Mouse (Mus musculus) kidney, postnatal 0 days (tissue): ENCODE results near the gene Spdye4a. TPM values are rescaled to one million over a fixed set of nuclear protein-coding genes. Genes with fewer than 3 reads are reported as not detected.

Experiments used
- ATAC-seq: fragments of 200-750 bp; cut with Nextera tagmentation; replicated peaks from 2 replicates; pipeline ENCODE4 v1.8.0; 2017; ENCODE audit warnings: low read depth, moderate number of reproducible peaks, moderate TSS enrichment, moderate library complexity; ENCODE audit not compliant: low FRiP score
- DNase-seq: peaks from one replicate; pipeline ENCODE4 v3.0.0-alpha.2; 2016; ENCODE audit warnings: low spot score
- H3K27ac ChIP-seq: fragments of 300-500 bp; sonication (generic); 2 replicates; pipeline ENCODE4 v1.5.1; 2014; ENCODE audit warnings: mild to moderate bottlenecking
- H3K27me3 ChIP-seq: fragments of 300-500 bp; sonication (generic); 2 replicates; pipeline ENCODE4 v1.6.1; 2014; ENCODE audit warnings: low read length, mixed read lengths; ENCODE audit not compliant: insufficient read depth
- H3K36me3 ChIP-seq: fragments of 300-500 bp; sonication (generic); 2 replicates; pipeline ENCODE4 v1.6.1; 2014; ENCODE audit warnings: low read length, mixed read lengths; ENCODE audit not compliant: insufficient read depth
- H3K4me1 ChIP-seq: fragments of 300-500 bp; sonication (generic); replicated peaks from 2 replicates; pipeline ENCODE4 v1.6.1; 2014; ENCODE audit warnings: antibody characterized with exemption, low read length, mixed read lengths; ENCODE audit not compliant: insufficient read depth
- H3K4me2 ChIP-seq: fragments of 300-500 bp; sonication (generic); 2 replicates; pipeline ENCODE4 v1.6.1; 2014; ENCODE audit warnings: mild to moderate bottlenecking, low read length, moderate library complexity, mixed read lengths
- H3K4me3 ChIP-seq: fragments of 300-500 bp; sonication (generic); replicated peaks from 2 replicates; pipeline ENCODE4 v1.5.1; 2014; ENCODE audit warnings: low read depth, low read length
- H3K9ac ChIP-seq: fragments of 300-500 bp; sonication (generic); 2 replicates; pipeline ENCODE4 v1.6.1; 2014; ENCODE audit warnings: low read depth, low read length
- H3K9me3 ChIP-seq: fragments of 300-500 bp; sonication (generic); replicated peaks from 2 replicates; pipeline ENCODE4 v1.6.1; 2016; ENCODE audit warnings: low read length, inconsistent platforms, mixed read lengths
- CTCF ChIP-seq: IDR thresholded peaks from 2 replicates; pipeline ENCODE4 v1.5.1; 2016; ENCODE audit warnings: antibody characterized with exemption, low read depth, mild to moderate bottlenecking, moderate library complexity
- WGBS: fragments of 180-500 bp; shearing (Covaris S2); extraction: QIAGEN DNeasy Blood & Tissue Kit; methylation state at CpG from one replicate; pipeline ENCODE4 v1.1.7; 2014; 5-methylcytosine and 5-hydroxymethylcytosine counted together
- polyA plus RNA-seq: library from polyadenylated mRNA; unstranded; fragments of >200 nt; fragmentation: Nextera tagmentation; extraction: Ambion mirVana; gene quantifications from 2 replicates; pipeline ENCODE4 v1.2.1, GENCODE M21; 2015

Spdye4a gene
- polyA plus RNA-seq, 1 experiment from 2014 or later, result not detected

DNA sequence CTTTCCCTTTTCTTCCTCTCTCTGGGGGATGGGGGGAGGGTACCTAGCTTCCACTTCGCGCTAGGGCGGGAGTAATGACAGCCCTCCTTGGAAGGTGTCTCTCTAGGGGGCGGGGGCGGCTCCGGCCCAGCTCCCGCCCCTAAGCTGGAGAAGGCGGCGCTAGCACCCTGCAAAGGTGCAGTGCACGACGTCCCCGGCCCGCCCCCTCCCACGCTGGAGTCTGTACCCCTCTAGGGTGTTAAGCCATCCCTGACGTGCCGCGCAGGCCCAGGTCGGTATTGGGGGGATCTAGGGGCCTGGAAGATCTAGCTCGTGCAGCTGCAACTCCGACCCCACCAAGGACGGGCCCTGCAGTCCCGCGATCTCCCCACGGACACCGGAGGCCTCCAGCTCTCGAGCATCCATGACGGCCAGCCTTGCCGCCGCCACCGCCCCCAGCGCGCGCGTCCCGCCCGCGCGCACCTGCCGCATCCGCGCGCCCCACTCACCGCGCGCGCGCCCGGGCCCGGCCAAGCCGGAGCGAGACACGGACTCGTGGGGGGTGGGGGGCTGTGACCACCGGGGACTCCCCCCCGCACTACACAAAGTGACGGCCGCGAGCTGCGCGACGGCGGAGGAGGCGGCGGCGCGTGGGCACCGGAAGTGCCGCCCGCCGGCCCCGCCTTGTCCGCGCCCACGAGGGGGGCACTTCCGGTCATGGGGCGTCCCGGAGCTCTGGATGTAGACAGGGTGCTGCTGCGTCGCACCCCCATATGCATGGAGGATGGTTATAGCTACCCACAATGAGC, 42.9 kb upstream of the Spdye4a start, which contains the start of gene Zfp316:
Gene Zfp316 (minus strand): TSS at position 660 of the 788 bp plus-strand sequence.
- Histone ChIP-seq H3K4me2 (peak within 1 kb of the TSS; percentile 96), H3K4me3 (peak within 1 kb of the TSS; percentile 97), H3K4me1 (no peaks in the 10 kb centered on the region; the same call in 1 of the 2 replicates), H3K27ac (peak within 1 kb of the TSS; percentile 81), H3K9ac (peak within 1 kb of the TSS; percentile 88), H3K9me3 (no peaks in the 10 kb centered on the region), H3K36me3 (no peaks in the 10 kb centered on the region), H3K27me3 (no peaks in the 10 kb centered on the region)
- 0 out of 2 replicates have a peak, but pooled peaks have one; percentile 4 for TF ChIP-seq CTCF
- DNase-seq, result peak; percentile 73
- whole genome bisulfite sequencing, result under 1% methylated on average over 69 of the region's 79 CpGs
- ATAC-seq, result peak; percentile 85

DNA sequence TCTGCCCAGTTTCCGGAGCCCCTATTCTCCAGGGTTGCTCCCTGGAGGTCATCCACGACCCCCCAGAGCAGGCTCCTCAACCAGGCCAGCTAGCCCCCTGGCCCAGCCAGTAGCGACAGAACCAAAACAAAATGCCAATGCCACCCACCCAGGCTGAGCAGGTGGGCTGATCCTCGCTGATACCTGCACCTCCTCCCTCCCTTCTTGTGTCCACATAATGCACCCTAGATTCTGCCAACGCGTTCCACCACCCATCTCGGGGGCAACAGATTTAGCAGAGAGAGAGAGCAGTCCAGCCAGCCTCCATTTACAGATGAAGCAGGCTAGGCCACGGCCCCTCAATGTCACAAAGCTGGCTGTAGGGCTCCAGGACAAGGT, 42.3 kb upstream of the Spdye4a start:
- DNase-seq (no peak), ATAC-seq (no peak)
- H3K4me1 ChIP-seq, result no peaks in the 10 kb centered on the region; the same call in 1 of the 2 replicates
- H3K36me3 ChIP-seq, result no peaks in the 10 kb centered on the region
- H3K27me3 ChIP-seq, result no peaks in the 10 kb centered on the region
- H3K9ac ChIP-seq, result peak overlapping the region; percentile 88
- peak overlapping the region; percentile 96 for H3K4me2 ChIP-seq
- H3K4me3 ChIP-seq, result peak overlapping the region; percentile 97
- no peak overlapping the region for H3K27ac ChIP-seq
- WGBS, result 27% methylated on average over 8 of the region's 8 CpGs
- no peaks in the 10 kb centered on the region for H3K9me3 ChIP-seq
- TF ChIP-seq CTCF, result no peak

DNA sequence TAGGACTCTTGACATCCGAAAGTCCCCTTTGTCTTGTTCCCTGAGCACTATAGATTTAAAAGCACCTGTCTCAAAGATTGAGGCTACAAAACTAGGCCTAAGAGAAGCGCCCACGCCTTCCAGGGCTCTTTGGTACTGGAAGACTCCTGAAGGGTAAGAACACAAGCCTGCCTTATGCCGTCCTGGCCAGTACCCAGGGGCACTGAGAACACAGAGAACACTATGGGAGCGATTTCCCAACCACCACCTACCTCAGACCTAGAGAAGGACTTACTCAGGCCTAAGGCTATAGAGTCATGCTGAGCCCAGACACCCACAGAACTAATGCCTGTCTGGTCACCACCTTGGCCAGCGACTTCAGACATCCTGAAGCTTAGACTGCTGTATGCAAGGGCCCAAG, 40.1 kb upstream of the Spdye4a start:
- Histone ChIP-seq H3K36me3 (0 out of 2 replicates have a peak, but pooled peaks cover 9% of the 10 kb centered on the region), H3K4me2 (no peak overlapping the region), H3K27me3 (no peaks in the 10 kb centered on the region), H3K9ac (no peak overlapping the region), H3K27ac (no peak overlapping the region), H3K4me3 (no peak overlapping the region), H3K4me1 (no peaks in the 10 kb centered on the region; the same call in 1 of the 2 replicates), H3K9me3 (no peaks in the 10 kb centered on the region)
- ATAC-seq (no peak), DNase-seq (no peak)
- TF ChIP-seq CTCF, result no peak
- 91% methylated on average over 6 of the region's 6 CpGs for WGBS

DNA sequence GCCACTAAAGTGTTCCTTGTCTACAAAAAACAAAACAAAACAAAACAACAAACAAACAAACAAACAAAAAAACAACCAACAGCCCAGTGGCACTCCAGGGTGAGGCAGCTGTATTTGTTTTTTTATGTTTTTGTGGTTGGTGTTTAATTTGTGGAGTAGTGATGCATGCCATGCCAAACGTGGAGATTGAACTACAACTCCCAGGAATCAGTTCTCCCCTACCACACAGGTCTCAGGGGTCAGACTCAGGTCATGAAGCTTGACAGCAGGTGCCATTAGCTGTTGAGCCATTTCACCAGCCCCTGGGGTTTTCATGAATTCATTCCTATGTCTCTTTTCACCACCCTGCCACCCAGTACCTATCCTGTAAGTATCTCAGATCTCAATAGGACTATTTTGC, 38.7 kb upstream of the Spdye4a start:
- H3K9ac ChIP-seq, result no peak overlapping the region
- H3K36me3 ChIP-seq, result peaks cover 11% of the 10 kb centered on the region; the same call in 1 of the 2 replicates
- H3K27ac ChIP-seq, result no peak overlapping the region
- WGBS, result 19% methylated on average over 1 of the region's 1 CpGs
- ATAC-seq (no peak), DNase-seq (no peak)
- H3K4me1 ChIP-seq, result no peaks in the 10 kb centered on the region; the same call in 1 of the 2 replicates
- no peak overlapping the region for H3K4me2 ChIP-seq
- H3K4me3 ChIP-seq, result no peak overlapping the region
- H3K27me3 ChIP-seq, result no peaks in the 10 kb centered on the region
- no peak for TF ChIP-seq CTCF
- H3K9me3 ChIP-seq, result no peaks in the 10 kb centered on the region

DNA sequence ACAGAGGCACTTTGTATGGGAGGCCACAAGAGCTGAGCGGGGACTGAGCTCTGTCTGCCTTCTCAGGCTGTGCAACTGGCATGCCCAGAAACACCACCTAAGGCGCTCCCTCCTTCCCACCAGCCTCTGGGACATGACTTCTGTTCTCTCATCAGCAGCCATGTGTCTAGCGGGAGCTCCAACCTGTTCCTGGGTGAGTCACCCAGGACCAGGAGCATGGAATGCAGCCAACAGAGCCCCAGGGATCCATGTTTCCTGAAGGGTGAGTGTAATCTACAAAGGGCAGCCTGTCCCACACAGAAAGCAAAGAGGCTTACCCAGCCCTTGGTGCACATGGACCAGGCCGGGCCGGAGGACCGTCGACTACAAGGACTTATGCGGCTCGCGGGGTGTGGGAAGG, 38.0 kb upstream of the Spdye4a start:
- no peak for DNase-seq
- no peak for ATAC-seq
- Histone ChIP-seq H3K4me3 (no peak overlapping the region), H3K36me3 (peaks cover 12% of the 10 kb centered on the region; the same call in 1 of the 2 replicates), H3K9ac (no peak overlapping the region), H3K27me3 (no peaks in the 10 kb centered on the region), H3K9me3 (no peaks in the 10 kb centered on the region), H3K4me1 (no peaks in the 10 kb centered on the region; the same call in 1 of the 2 replicates), H3K27ac (no peak overlapping the region), H3K4me2 (no peak overlapping the region)
- 84% methylated on average over 10 of the region's 10 CpGs for WGBS
- TF ChIP-seq CTCF, result no peak

DNA sequence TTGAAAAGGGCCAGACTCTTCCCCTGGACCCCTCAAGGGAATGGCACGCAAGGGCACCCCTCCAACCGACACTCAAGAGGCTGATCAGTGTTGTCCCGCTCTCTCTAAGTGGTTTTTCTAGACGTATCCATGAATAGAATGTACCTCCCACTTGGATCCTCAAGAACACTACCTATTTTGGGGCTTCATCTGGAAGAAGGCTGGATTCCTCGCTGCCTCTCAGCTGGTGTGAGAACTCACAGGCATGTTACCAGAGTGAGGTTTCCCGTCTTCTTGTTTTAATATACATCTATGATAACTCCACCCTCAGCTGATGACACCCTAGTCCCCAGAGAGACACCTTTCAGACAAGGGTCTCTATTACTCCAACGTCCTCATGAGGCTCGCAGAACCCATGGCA, 34.9 kb upstream of the Spdye4a start:
- Histone ChIP-seq H3K27ac (no peak overlapping the region), H3K4me1 (no peaks in the 10 kb centered on the region), H3K9ac (no peak overlapping the region), H3K4me3 (no peak overlapping the region), H3K36me3 (peaks cover 12% of the 10 kb centered on the region; the same call in 1 of the 2 replicates), H3K27me3 (0 out of 2 replicates have a peak, but pooled peaks cover 5% of the 10 kb centered on the region), H3K4me2 (no peak overlapping the region), H3K9me3 (no peaks in the 10 kb centered on the region)
- DNase-seq, result no peak
- ATAC-seq, result no peak
- WGBS, result 91% methylated on average over 8 of the region's 8 CpGs
- no peak for TF ChIP-seq CTCF
